Mouse (Mus musculus): ENCODE measurements around the gene Pcsk2.

The Pcsk2 gene

DNA sequence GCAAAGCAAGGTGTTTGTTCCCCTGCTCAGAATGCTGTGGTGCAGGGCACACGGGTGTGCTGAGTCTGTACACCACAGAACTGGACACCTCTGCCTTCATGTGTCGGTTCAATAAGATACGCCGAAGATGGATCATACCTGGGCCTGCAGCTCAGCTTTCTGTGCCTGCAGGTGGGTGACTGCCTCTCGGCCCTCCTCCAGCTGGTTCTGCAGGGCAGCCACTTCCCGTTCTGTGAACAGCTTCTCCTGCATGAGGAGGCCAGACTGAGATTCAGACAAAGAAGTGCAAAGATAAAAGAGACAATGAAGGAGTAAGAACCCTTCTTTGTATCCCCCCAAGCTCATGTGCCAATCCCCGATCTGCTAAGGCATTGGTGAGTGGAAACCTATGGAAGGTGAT, 295.6 kb downstream of the Pcsk2 start:
- DNase-seq: no peak

DNA sequence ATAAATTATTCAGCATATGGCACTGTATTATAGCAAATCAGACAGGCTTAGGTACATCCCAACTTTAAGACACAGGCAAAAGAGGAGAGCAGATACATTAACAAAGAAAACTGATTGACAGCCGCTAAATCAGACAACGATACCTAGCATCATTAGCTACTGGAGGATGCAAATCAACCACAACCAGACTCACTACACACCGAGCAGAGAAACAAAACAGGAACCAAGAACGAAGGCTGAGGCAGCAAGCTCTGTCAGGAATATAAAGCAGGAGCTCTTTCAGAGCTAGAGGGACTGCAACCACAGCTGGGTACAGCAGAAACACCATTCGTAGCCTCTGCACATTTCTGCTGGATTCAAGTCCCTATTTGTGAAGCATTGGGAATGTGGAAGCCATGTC, 298.8 kb downstream of the Pcsk2 start:
- DNase-seq: no peak

- peak; percentile 82 for DNase-seq
Observed at GRCm38 (mm10) chr2:143846799-143847198, 300.8 kb downstream of the Pcsk2 start.

- no peak for DNase-seq
Observed at GRCm38 (mm10) chr2:143847291-143847690, 301.3 kb downstream of the Pcsk2 start.

GRCm38 (mm10) chr2:143851354-143852221, 305.6 kb downstream of the Pcsk2 start:
- DNase-seq: no peak

DNA sequence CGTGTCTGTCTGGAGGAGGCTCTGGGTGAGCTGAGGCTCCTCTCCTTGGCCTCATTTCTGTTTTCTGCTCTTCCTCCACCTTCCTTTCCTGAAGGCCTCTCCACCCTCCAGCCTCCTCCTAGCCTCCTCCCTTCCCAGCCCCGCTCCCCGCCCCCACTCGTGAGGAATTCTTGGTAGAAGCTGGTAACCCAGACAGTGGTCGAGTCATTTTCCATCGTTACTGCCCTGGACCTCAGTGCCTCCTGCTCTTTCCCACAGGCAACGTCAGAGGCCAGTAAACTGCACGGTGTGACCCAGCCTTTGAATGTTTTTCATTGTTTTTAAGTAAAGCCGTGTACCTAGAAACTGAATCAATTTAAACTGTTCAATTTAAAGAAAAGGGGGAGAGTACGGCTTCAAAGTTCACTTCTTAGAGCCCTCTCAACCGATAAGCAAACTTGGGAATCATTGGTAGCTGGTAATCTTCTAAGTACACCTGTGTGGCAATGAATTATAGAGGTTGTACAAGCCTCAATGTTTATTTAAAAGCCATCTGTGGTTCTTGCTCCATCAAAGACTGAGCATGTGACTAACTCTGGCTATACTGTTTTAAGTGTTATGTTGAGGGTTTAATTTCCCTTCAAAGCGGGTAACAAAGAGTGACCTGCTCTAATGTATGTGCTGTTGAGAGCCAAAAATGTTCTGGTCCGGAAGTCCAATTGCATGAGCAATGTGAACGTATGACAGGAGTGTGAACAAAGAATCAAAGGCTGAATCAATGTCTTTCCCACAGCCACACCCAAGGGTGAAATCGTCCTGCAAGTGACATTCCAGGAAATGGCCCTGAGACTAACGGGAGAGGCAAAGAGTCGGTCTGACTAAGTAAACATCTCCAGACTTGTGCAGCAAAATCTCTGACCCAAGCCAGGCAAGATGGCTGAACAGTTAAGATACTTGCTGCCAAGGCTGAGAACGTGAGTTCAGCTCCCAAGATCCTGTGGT, 306.6 kb downstream of the Pcsk2 start:
- DNase-seq: no peak

DNA sequence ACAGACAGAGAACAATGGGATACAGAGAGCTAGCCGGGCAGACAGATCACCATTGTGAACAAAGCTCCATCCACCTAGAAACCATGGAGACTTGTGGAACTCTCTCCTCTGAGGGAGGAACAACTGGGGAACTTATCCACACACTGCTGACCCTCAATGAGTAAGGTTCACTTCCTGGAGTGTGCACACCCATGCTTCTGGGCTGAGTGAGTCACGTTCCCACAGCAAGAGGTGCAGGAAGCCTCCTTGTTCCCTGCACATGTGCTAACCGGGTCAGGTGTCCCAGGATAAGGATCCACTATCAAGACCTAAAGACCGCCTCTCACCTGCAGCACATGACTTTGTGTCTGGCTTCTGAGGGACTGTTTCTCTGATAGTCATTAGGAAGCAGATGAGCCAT, 307.5 kb downstream of the Pcsk2 start:
- DNase-seq: no peak

GRCm38 (mm10) chr2:143859166-143859565, 313.2 kb downstream of the Pcsk2 start:
- DNase-seq: no peak

GRCm38 (mm10) chr2:143862484-143863231, 316.7 kb downstream of the Pcsk2 start, which contains the start of gene Bfsp1:
Gene Bfsp1, minus strand, starts transcription at chr2:143863173.
- DNase-seq: peak; percentile 67

DNA sequence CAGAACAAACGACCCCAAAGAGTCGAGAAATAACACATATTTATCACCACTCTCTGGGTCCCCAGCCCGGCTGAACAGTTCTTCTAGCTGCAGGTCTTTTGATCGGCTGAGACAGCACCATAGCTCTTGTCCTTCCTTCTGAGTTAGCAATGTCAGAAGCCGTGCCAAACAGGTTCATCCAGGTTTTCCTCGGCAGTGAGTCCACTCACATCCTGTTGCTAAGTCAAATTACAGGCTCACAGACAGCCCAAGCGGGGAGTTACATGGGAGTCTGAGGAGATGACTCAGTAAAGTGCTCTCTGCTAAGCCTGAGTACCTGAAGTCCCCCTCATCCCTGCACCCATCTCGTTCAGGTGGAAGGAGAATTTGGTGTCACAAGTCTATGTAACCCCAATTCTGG, 318.6 kb downstream of the Pcsk2 start:
- no peak for DNase-seq
